Mouse (Mus musculus): ENCODE results near the gene Nudt16.

DNA sequence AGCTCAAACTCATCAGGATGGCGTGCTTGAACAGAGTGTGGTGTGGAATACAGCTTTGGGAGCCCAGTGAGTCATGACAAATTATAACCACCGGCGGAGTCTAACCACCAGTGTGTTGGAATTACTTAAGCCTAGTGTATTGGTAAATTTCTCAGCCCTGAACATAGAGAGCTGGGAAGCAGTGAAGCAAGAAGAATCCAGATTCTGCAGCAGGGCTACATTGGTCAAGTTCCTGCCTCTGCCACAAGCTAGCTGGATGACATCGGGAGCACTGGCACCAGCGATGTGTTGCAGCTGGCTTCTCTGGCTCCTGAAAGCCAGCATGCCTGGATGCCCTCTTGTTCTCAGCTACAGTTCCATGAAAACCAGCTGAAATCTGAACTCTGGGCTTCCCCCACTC, 27.7 kb downstream of the Nudt16 start:
- TF ChIP-seq CTCF (IDR thresholded peaks at IDR 0.05), result no peak
- no peak for TF ChIP-seq EP300 (IDR thresholded peaks at IDR 0.05)

Measured in lung, postnatal 0 days (tissue).